Mouse (Mus musculus): Measurements from ENCODE around the gene Dkk2.

DNA sequence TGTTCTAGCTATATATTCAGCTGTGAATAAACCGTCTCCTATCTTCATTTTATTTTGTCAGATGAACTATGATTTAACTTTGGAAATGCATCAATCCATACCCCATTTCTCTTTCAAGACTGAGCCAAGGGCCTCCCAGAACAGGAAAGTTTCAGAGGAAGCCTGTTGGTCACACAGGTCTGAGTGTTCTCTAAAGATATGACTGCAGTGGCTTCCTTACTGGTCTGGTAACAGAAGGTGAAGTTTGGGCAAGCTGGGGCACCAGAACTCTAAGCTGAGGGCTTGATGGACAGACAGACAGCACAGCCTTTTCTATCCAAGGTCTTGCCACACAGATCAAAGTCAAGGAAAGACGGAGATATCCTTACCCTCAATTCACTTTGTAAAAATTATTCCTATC lies 48.4 kb upstream of the Dkk2 start:
- TF ChIP-seq POLR2A (IDR thresholded peaks at IDR 0.05; ENCODE audit: insufficient read length, low read depth) (no peak), CEBPB (IDR thresholded peaks at IDR 0.05; ENCODE audit: insufficient read depth, poor library complexity, severe bottlenecking) (no peak), POLR2AphosphoS2 (IDR thresholded peaks at IDR 0.05; ENCODE audit: insufficient read length, low read depth) (no peak), USF1 (IDR thresholded peaks at IDR 0.05; ENCODE audit: low read depth) (no peak), MAX (IDR thresholded peaks at IDR 0.05; ENCODE audit: low read depth) (no peak), MYOG (IDR thresholded peaks at IDR 0.05; ENCODE audit: control insufficient read depth in 1 of 3, insufficient read depth in 1 of 3, insufficient read length in 2 of 3, low read depth in 2 of 3) (no peak), E2F4 (IDR thresholded peaks at IDR 0.05; ENCODE audit: insufficient read depth) (no peak), MYOD1 (IDR thresholded peaks at IDR 0.05; ENCODE audit: control insufficient read depth in 1 of 3, insufficient read length in 2 of 3, low read depth in 2 of 3) (no peak), TCF3 (IDR thresholded peaks at IDR 0.05; ENCODE audit: insufficient read length, low read depth) (no peak)
